Mouse (Mus musculus): ENCODE results near the gene Mum1l1. TPM values are rescaled to one million over a fixed set of nuclear protein-coding genes. Genes with fewer than 3 reads are reported as not detected.

Mum1l1 gene
- polyA plus RNA-seq, 1 experiment from 2014 or later: 7.8 TPM

- Histone ChIP-seq H3K4me3 (peak overlapping the region; percentile 10; the same call in 1 of the 2 replicates), H3K4me2 (peak overlapping the region; percentile 43), H3K4me1 (replicated peaks) (no peaks in the 10 kb centered on the region), H3K9me3 (no peaks in the 10 kb centered on the region), H3K27ac (replicated peaks) (no peak overlapping the region), H3K27me3 (no peaks in the 10 kb centered on the region), H3K9ac (no peak overlapping the region), H3K36me3 (0 out of 2 replicates have a peak, but pooled peaks cover 3% of the 10 kb centered on the region)
- ATAC-seq (ENCODE audit: low read depth): peak; percentile 90
- 38% methylated on average over 9 of the region's 9 CpGs for WGBS
Measured at GRCm38 (mm10) chrX:139231143-139231542, 21.3 kb downstream of the Mum1l1 start.

GRCm38 (mm10) chrX:139247294-139247693, 37.5 kb downstream of the Mum1l1 start:
- Histone ChIP-seq H3K36me3 (no peaks in the 10 kb centered on the region), H3K27ac (replicated peaks) (no peak overlapping the region), H3K9ac (no peak overlapping the region), H3K4me1 (replicated peaks) (no peaks in the 10 kb centered on the region), H3K4me2 (no peak overlapping the region), H3K27me3 (no peaks in the 10 kb centered on the region), H3K9me3 (no peaks in the 10 kb centered on the region), H3K4me3 (no peak overlapping the region)
- no peak for ATAC-seq (ENCODE audit: low read depth)
- 78% methylated on average over 3 of the region's 3 CpGs for WGBS

GRCm38 (mm10) chrX:139257072-139257471, 47.2 kb downstream of the Mum1l1 start:
- no peak overlapping the region for H3K9ac ChIP-seq
- no peak overlapping the region for H3K27ac ChIP-seq (replicated peaks)
- WGBS: 93% methylated on average over 9 of the region's 10 CpGs

GRCm38 (mm10) chrX:139281966-139282365, 72.1 kb downstream of the Mum1l1 start:
- Histone ChIP-seq H3K27me3 (no peaks in the 10 kb centered on the region; the same call in 1 of the 2 replicates), H3K4me2 (no peak overlapping the region), H3K4me1 (replicated peaks) (no peaks in the 10 kb centered on the region), H3K9me3 (no peaks in the 10 kb centered on the region), H3K9ac (no peak overlapping the region), H3K4me3 (no peak overlapping the region), H3K27ac (replicated peaks) (no peak overlapping the region), H3K36me3 (no peaks in the 10 kb centered on the region)
- no peak for ATAC-seq (ENCODE audit: low read depth)
- WGBS: 89% methylated on average over 4 of the region's 4 CpGs

More at GRCm38 (mm10) chrX:139257072-139257471, 47.2 kb downstream of the Mum1l1 start:
- Histone ChIP-seq H3K9me3 (no peaks in the 10 kb centered on the region), H3K4me1 (replicated peaks) (no peaks in the 10 kb centered on the region), H3K4me3 (no peak overlapping the region), H3K27me3 (no peaks in the 10 kb centered on the region), H3K4me2 (no peak overlapping the region), H3K36me3 (no peaks in the 10 kb centered on the region)
- no peak for ATAC-seq (ENCODE audit: low read depth)

Other genes with a start within 250 kb of the Mum1l1 start
- not detected in 2 replicates for gene Serpina7, start 124.8 kb upstream of the Mum1l1 start, polyA plus RNA-seq (2015; fragmentation: Nextera tagmentation; extraction: Ambion mirVana)
- not detected in 2 replicates for gene 4930513O06Rik, start 123.8 kb upstream of the Mum1l1 start, polyA plus RNA-seq (2015; fragmentation: Nextera tagmentation; extraction: Ambion mirVana)
- not detected in 2 replicates for gene 4933428M09Rik, start 30.8 kb upstream of the Mum1l1 start, polyA plus RNA-seq (2015; fragmentation: Nextera tagmentation; extraction: Ambion mirVana)
- gene Trap1a, start 123.6 kb downstream of the Mum1l1 start, polyA plus RNA-seq (2015; fragmentation: Nextera tagmentation; extraction: Ambion mirVana): not detected in 2 replicates